ENCODE assay signal across 1 mouse cellular context in genomic region chr12:102696635-102697354, GRCm38 (mm10).
TF ChIP-seq lines count a peak whose summit lies in the region.

No protein-coding gene starts in this region.

TF ChIP-seq in CH12.LX, 34 proteins besides CTCF, POLR2A, EP300 and RAD21 (continued from another document):
- TF ChIP-seq NRF1 (IDR thresholded peaks at IDR 0.05; ENCODE audit: low read depth, low read length) (no peak), TCF12 (IDR thresholded peaks at IDR 0.05; ENCODE audit: low read depth, low read length) (peak; percentile 59; the same call in 1 of the 2 replicates), ZKSCAN1 (IDR thresholded peaks at IDR 0.05; ENCODE audit: borderline replicate concordance, low read depth, low read length) (no peak), SIN3A (IDR thresholded peaks at IDR 0.05; ENCODE audit: low read length) (peak; percentile 25; the same call in 1 of the 2 replicates), MAFK (IDR thresholded peaks at IDR 0.05; ENCODE audit: insufficient replicate concordance, low read length) (no peak)
